ENCODE assay signal across 17 mouse cellular contexts in genomic region chr12:77756021-77756420, GRCm38 (mm10).
"Had no signal": no experiment of that assay in that cellular context is flagged by ENCODE, and none has a peak within 500 bp of the region (broad histone marks: within the 10 kb centered on the region; RNA-seq: fewer than 3 reads in every experiment).

No protein-coding gene starts in this region.

- H3K4me2 ChIP-seq: limb, embryonic 13.5 days; liver, embryonic 11.5 days; liver, embryonic 15.5 days; midbrain, embryonic 12.5 days; neural tube, embryonic 12.5 days; stomach, embryonic 15.5 days had no signal

- H3K27me3 ChIP-seq: limb, embryonic 13.5 days; liver, embryonic 15.5 days; midbrain, embryonic 12.5 days; neural tube, embryonic 12.5 days; stomach, embryonic 15.5 days had no signal

- ATAC-seq: intestine, postnatal 0 days had no signal

- H3K4me1 ChIP-seq: limb, embryonic 13.5 days; liver, embryonic 15.5 days; megakaryocyte, embryonic 14.5 days; midbrain, embryonic 12.5 days; neural tube, embryonic 12.5 days; stomach, embryonic 15.5 days had no signal

- H3K4me3 ChIP-seq: layer of hippocampus, adult 2 months; limb, embryonic 13.5 days; liver, embryonic 15.5 days; megakaryocyte, embryonic 14.5 days; midbrain, embryonic 12.5 days; neural tube, embryonic 12.5 days; stomach, embryonic 15.5 days had no signal

- H3K9me3 ChIP-seq: limb, embryonic 13.5 days; liver, embryonic 15.5 days; midbrain, embryonic 12.5 days; neural tube, embryonic 12.5 days; stomach, embryonic 15.5 days had no signal

- H3K9ac ChIP-seq: limb, embryonic 13.5 days; liver, embryonic 15.5 days; midbrain, embryonic 12.5 days; neural tube, embryonic 12.5 days; stomach, embryonic 15.5 days had no signal

- DNase-seq: kidney, adult 9 months; kidney, postnatal 4 days; left cerebral cortex, postnatal 4 days; lung, adult 2 months; thymus, adult 2 months; thymus, postnatal 25 days had no signal

- H3K27ac ChIP-seq: kidney, postnatal 0 days; layer of hippocampus, adult 2 months; limb, embryonic 13.5 days; liver, embryonic 15.5 days; macrophage; midbrain, embryonic 12.5 days; neural tube, embryonic 12.5 days; stomach, embryonic 15.5 days had no signal

- H3K36me3 ChIP-seq: limb, embryonic 13.5 days; liver, embryonic 15.5 days; midbrain, embryonic 12.5 days; neural tube, embryonic 12.5 days; stomach, embryonic 15.5 days had no signal
